ENCODE assay signal across 13 mouse cellular contexts in the genomic region with DNA sequence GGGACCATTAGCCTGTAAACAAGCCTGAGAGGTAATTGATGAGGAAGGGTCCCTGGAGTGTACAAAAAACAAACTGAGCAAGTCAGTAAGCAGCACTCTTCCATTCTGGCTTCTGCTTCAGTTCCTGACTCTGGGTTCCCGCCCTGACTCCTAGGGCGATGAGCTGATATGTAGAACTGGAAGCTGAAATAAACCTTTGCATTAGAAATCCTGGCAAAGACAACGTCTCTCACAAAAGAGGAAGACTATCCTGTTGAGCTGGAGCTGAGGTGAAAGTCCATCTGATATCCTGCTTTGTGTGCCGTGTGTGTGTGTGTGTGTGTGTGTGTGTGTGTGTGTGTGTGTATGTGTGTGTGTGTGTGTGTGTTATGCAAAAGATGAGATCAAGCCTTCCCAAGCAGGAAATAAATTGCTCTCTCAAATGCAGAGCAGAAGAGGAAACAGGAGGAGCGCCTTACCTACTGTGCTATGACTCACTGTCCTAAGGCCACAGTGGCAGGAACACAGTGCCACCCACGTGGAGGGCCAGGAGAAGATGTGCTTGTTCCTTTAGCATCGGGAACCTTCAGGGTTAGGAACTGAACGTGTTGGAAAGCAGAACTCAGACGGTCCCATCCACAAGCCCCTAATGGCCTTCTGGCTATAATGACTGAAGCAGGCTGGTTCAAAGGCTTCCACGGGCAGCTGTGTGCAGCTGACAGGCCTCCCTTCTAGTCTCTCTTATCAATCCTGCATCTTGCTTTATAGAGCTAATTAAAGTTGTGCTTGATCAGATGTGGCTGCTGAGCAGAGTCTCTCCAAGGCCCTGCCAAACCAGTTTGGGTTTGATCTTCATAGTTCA. TPM values are rescaled to one million over a fixed set of nuclear protein-coding genes. Genes with fewer than 3 reads are reported as not detected.
A peak's percentile ranks its signal among the peaks of the same experiment; 100 is the strongest.
DNase-seq lines count a peak whose midpoint lies in the region; ATAC-seq and TF ChIP-seq lines count a peak whose summit lies in the region.
"Had no signal": no experiment of that assay in that cellular context is flagged by ENCODE, and none has a peak within 500 bp of the region (broad histone marks: within the 10 kb centered on the region; RNA-seq: fewer than 3 reads in every experiment).

No protein-coding gene starts in this region.

- no peak overlapping the region for H3K4me2 ChIP-seq in lung, embryonic 16.5 days (ENCODE audit: low read depth, low read length)
- no peak overlapping the region for H3K4me2 ChIP-seq in stomach, postnatal 0 days (replicated peaks; ENCODE audit: low read depth)
- H3K4me2 ChIP-seq: midbrain, embryonic 13.5 days; neural tube, embryonic 13.5 days had no signal

- no peak for TF ChIP-seq EP300 in stomach, postnatal 0 days (optimal IDR thresholded peaks at IDR 0.05)

- TF ChIP-seq CTCF in stomach, postnatal 0 days (IDR thresholded peaks at IDR 0.05; ENCODE audit: low read depth) = no peak

- H3K27ac ChIP-seq in lung, embryonic 16.5 days (ENCODE audit: low read length) = no peak overlapping the region
- H3K27ac ChIP-seq in stomach, postnatal 0 days (replicated peaks) = peak overlapping the region; percentile 70; the same call in 1 of the 2 replicates
- H3K27ac ChIP-seq: liver, embryonic 14.5 days; midbrain, embryonic 13.5 days; neural tube, embryonic 13.5 days had no signal

- H3K9ac ChIP-seq in lung, embryonic 16.5 days (ENCODE audit: low read length) = no peak overlapping the region
- no peak overlapping the region for H3K9ac ChIP-seq in stomach, postnatal 0 days (ENCODE audit: low read length)
- H3K9ac ChIP-seq: liver, embryonic 14.5 days; midbrain, embryonic 13.5 days; neural tube, embryonic 13.5 days had no signal

- intact Hi-C loops in heart, postnatal 14 days (cut with DNase I) = no loop called here

- no peaks in the 10 kb centered on the region for H3K36me3 ChIP-seq in lung, embryonic 16.5 days (ENCODE audit: control insufficient read depth, insufficient read depth, low read length)
- no peaks in the 10 kb centered on the region for H3K36me3 ChIP-seq in stomach, postnatal 0 days (ENCODE audit: control insufficient read depth, insufficient read depth, low read length)
- H3K36me3 ChIP-seq: midbrain, embryonic 13.5 days; neural tube, embryonic 13.5 days had no signal

- no peaks in the 10 kb centered on the region for H3K27me3 ChIP-seq in lung, embryonic 16.5 days (ENCODE audit: control insufficient read depth, insufficient read depth, low read depth, low read length)
- no peaks in the 10 kb centered on the region for H3K27me3 ChIP-seq in stomach, postnatal 0 days (ENCODE audit: control insufficient read depth, insufficient read depth, low read length)
- H3K27me3 ChIP-seq: midbrain, embryonic 13.5 days; neural tube, embryonic 13.5 days had no signal

- H3K4me3 ChIP-seq in lung, embryonic 16.5 days (ENCODE audit: low read length) = no peak overlapping the region
- H3K4me3 ChIP-seq in stomach, postnatal 0 days (ENCODE audit: low read depth, low read length) = no peak overlapping the region
- H3K4me3 ChIP-seq: midbrain, embryonic 13.5 days; neural tube, embryonic 13.5 days had no signal

- ATAC-seq in cerebellum, adult (ENCODE audit: insufficient number of reproducible peaks, low FRiP score, low TSS enrichment) = peak; percentile 77
- ATAC-seq in lung, embryonic 16.5 days (ENCODE audit: low read depth) = peak; percentile 54
- ATAC-seq in stomach, postnatal 0 days (ENCODE audit: low FRiP score, low TSS enrichment) = peak; percentile 95
- ATAC-seq: midbrain, embryonic 13.5 days had no signal

- H3K4me1 ChIP-seq in lung, embryonic 16.5 days (replicated peaks; ENCODE audit: control insufficient read depth, insufficient read depth, low read length) = peaks cover 6% of the 10 kb centered on the region
- H3K4me1 ChIP-seq in stomach, postnatal 0 days (replicated peaks; ENCODE audit: control insufficient read depth, insufficient read depth) = no peaks in the 10 kb centered on the region
- H3K4me1 ChIP-seq: midbrain, embryonic 13.5 days; neural tube, embryonic 13.5 days had no signal

- 49% methylated on average over 10 of the region's 10 CpGs for WGBS in lung, embryonic 16.5 days
- WGBS in stomach, postnatal 0 days = 39% methylated on average over 10 of the region's 10 CpGs

- no peak for DNase-seq in cerebellum, postnatal 4 days (ENCODE audit: low spot score in 2 of 2)
- DNase-seq in lung, postnatal 14 days = no peak
- peak; percentile 52 to 67 for DNase-seq in cerebellum, postnatal 25 days
- peak; percentile 57 for DNase-seq in stomach, postnatal 0 days (ENCODE audit: low spot score)
- DNase-seq in heart, postnatal 14 days = no peak
- no peak for DNase-seq in gastrocnemius, postnatal 10 days
- DNase-seq: embryo, embryonic 11 days; gastrocnemius, postnatal 14 days had no signal

- no peaks in the 10 kb centered on the region for H3K9me3 ChIP-seq in lung, embryonic 16.5 days (ENCODE audit: control insufficient read depth, low read length)
- H3K9me3 ChIP-seq in stomach, postnatal 0 days (ENCODE audit: control insufficient read depth, low read length) = no peaks in the 10 kb centered on the region
- H3K9me3 ChIP-seq: midbrain, embryonic 13.5 days; neural tube, embryonic 13.5 days had no signal

RNA-seq across cellular contexts. Expression of gene Carmil1, which starts 19.6 kb away (rescaled TPM):
- 51.2 and 51.7 TPM in 2 replicates for polyA plus RNA-seq in lung, embryonic 16.5 days (2015; fragmentation: Nextera tagmentation; extraction: Ambion mirVana)
- polyA plus RNA-seq in stomach, postnatal 0 days (2015; fragmentation: Nextera tagmentation; extraction: Ambion mirVana) = 17.8 and 18.9 TPM in 2 replicates
- total RNA-seq in heart, postnatal 14 days (2021) = 10 to 100 TPM in 1 of 2 experiments, 1 to 10 TPM in 1; 8.1 to 11.2 TPM
- total RNA-seq in gastrocnemius, postnatal 10 days (2021) = 1 to 10 TPM; 4.5 to 7.9 TPM

Comparison
In these comparisons a context has a peak if more than half of its experiments do, and no peak if none do; other contexts are left out.
1. DNase-seq: peak in cerebellum, postnatal 25 days (2 of 2) and stomach, postnatal 0 days (single experiment); none in cerebellum, postnatal 4 days (0 of 2), lung, postnatal 14 days (single experiment), heart, postnatal 14 days (0 of 2) and gastrocnemius, postnatal 10 days (single experiment).
2. Peak in every context shown above with its lines, with median percentiles within 50 percentile points of each other: ATAC-seq.